Mouse (Mus musculus) intestine, embryonic 16.5 days (tissue): ENCODE data around the gene Phf1. TPM values are rescaled to one million over a fixed set of nuclear protein-coding genes. Genes with fewer than 3 reads are reported as not detected.
A peak's percentile ranks its signal among the peaks of the same experiment; 100 is the strongest.

Experiments used
- ATAC-seq: fragments of 200-750 bp; cut with Nextera tagmentation; 2 replicates; pipeline ENCODE4 v1.8.0; 2017; ENCODE audit warnings: moderate TSS enrichment, moderate library complexity
- H3K27ac ChIP-seq: fragments of 300-500 bp; sonication (generic); 2 replicates; pipeline ENCODE4 v1.5.1; 2014; ENCODE audit warnings: mild to moderate bottlenecking, low read length
- H3K27me3 ChIP-seq: fragments of 300-500 bp; sonication (generic); replicated peaks from 2 replicates; pipeline ENCODE4 v1.6.1; 2014; ENCODE audit warnings: low read length, control low read depth, mixed read lengths; ENCODE audit not compliant: control insufficient read depth, insufficient read depth
- H3K36me3 ChIP-seq: fragments of 300-500 bp; sonication (generic); 2 replicates; pipeline ENCODE4 v1.6.1; 2014; ENCODE audit warnings: low read length, control low read depth; ENCODE audit not compliant: control insufficient read depth, insufficient read depth
- H3K4me1 ChIP-seq: fragments of 300-500 bp; sonication (generic); 2 replicates; pipeline ENCODE4 v1.6.1; 2014; ENCODE audit warnings: low read length, control low read depth, mixed read lengths; ENCODE audit not compliant: control insufficient read depth, insufficient read depth
- H3K4me2 ChIP-seq: fragments of 300-500 bp; sonication (generic); 2 replicates; pipeline ENCODE4 v1.6.1; 2014; ENCODE audit warnings: low read depth, low read length, control low read depth
- H3K4me3 ChIP-seq: fragments of 300-500 bp; sonication (generic); 2 replicates; pipeline ENCODE4 v1.5.1; 2014; ENCODE audit warnings: mild to moderate bottlenecking, low read length
- H3K9ac ChIP-seq: fragments of 300-500 bp; sonication (generic); 2 replicates; pipeline ENCODE4 v1.6.1; 2014; ENCODE audit warnings: low read depth, low read length
- H3K9me3 ChIP-seq: fragments of 300-500 bp; sonication (generic); 2 replicates; pipeline ENCODE4 v1.6.1; 2016; ENCODE audit warnings: low read length, control low read depth; ENCODE audit not compliant: control insufficient read depth
- WGBS: fragments of 180-500 bp; shearing (Covaris S2); extraction: QIAGEN DNeasy Blood & Tissue Kit; methylation state at CpG from one replicate; pipeline ENCODE4 v1.1.7; 2014; 5-methylcytosine and 5-hydroxymethylcytosine counted together
- polyA plus RNA-seq: library from polyadenylated mRNA; unstranded; fragments of >200 nt; fragmentation: Nextera tagmentation; extraction: Ambion mirVana; gene quantifications from 2 replicates; pipeline ENCODE4 v1.2.1, GENCODE M21; 2015

Gene Phf1
- polyA plus RNA-seq, 1 experiment from 2014 or later: 6.8 TPM

GRCm38 (mm10) chr17:26953726-26954125 is 20.9 kb downstream of the Phf1 start:
- Histone ChIP-seq H3K36me3 (0 out of 2 replicates have a peak, but pooled peaks cover 4% of the 10 kb centered on the region), H3K9ac (peak overlapping the region; percentile 53; the same call in 1 of the 2 replicates), H3K27ac (no peak overlapping the region), H3K27me3 (no peaks in the 10 kb centered on the region; the same call in 1 of the 2 replicates), H3K9me3 (no peaks in the 10 kb centered on the region), H3K4me1 (peaks cover 45% of the 10 kb centered on the region), H3K4me2 (peak overlapping the region; percentile 42), H3K4me3 (peak overlapping the region; percentile 19)
- 14% methylated on average over 14 of the region's 16 CpGs for WGBS
- 0 out of 2 replicates have a peak, but pooled peaks have one; percentile 16 for ATAC-seq

GRCm38 (mm10) chr17:26956309-26956708 is 23.5 kb downstream of the Phf1 start:
- Histone ChIP-seq H3K27me3 (no peaks in the 10 kb centered on the region; the same call in 1 of the 2 replicates), H3K4me1 (peaks cover 23% of the 10 kb centered on the region), H3K4me2 (no peak overlapping the region), H3K9me3 (no peaks in the 10 kb centered on the region), H3K9ac (no peak overlapping the region), H3K36me3 (0 out of 2 replicates have a peak, but pooled peaks cover 12% of the 10 kb centered on the region), H3K4me3 (no peak overlapping the region), H3K27ac (no peak overlapping the region)
- 74% methylated on average over 5 of the region's 5 CpGs for WGBS
- no peak for ATAC-seq

- no peak for ATAC-seq
- Histone ChIP-seq H3K4me2 (no peak overlapping the region), H3K4me1 (peaks cover 17% of the 10 kb centered on the region), H3K9me3 (no peaks in the 10 kb centered on the region), H3K27me3 (no peaks in the 10 kb centered on the region; the same call in 1 of the 2 replicates), H3K9ac (no peak overlapping the region), H3K36me3 (0 out of 2 replicates have a peak, but pooled peaks cover 16% of the 10 kb centered on the region), H3K27ac (no peak overlapping the region), H3K4me3 (no peak overlapping the region)
- WGBS: 87% methylated on average over 18 of the region's 18 CpGs
These were observed 24.0 kb downstream of the Phf1 start for GRCm38 (mm10) chr17:26956895-26957294.

- H3K9ac ChIP-seq: no peak overlapping the region
- 0 out of 2 replicates have a peak, but pooled peaks cover 16% of the 10 kb centered on the region for H3K36me3 ChIP-seq
- no peak overlapping the region for H3K4me2 ChIP-seq
- H3K4me3 ChIP-seq: no peak overlapping the region
- no peaks in the 10 kb centered on the region for H3K27me3 ChIP-seq
- H3K9me3 ChIP-seq: no peaks in the 10 kb centered on the region
- H3K4me1 ChIP-seq: peaks cover 10% of the 10 kb centered on the region
- WGBS: 92% methylated on average over 5 of the region's 5 CpGs
- no peak for ATAC-seq
- H3K27ac ChIP-seq: no peak overlapping the region
These were observed 25.0 kb downstream of the Phf1 start for GRCm38 (mm10) chr17:26957872-26958271.

GRCm38 (mm10) chr17:26958880-26959279 is 26.0 kb downstream of the Phf1 start:
- Histone ChIP-seq H3K4me1 (peaks cover 3% of the 10 kb centered on the region), H3K9me3 (no peaks in the 10 kb centered on the region), H3K4me2 (no peak overlapping the region), H3K4me3 (no peak overlapping the region), H3K36me3 (0 out of 2 replicates have a peak, but pooled peaks cover 16% of the 10 kb centered on the region), H3K9ac (no peak overlapping the region), H3K27me3 (no peaks in the 10 kb centered on the region), H3K27ac (no peak overlapping the region)
- WGBS: 70% methylated on average over 5 of the region's 5 CpGs
- no peak for ATAC-seq

- no peaks in the 10 kb centered on the region for H3K9me3 ChIP-seq
- H3K4me1 ChIP-seq: no peaks in the 10 kb centered on the region
- 91% methylated on average over 4 of the region's 4 CpGs for WGBS
- peaks cover 16% of the 10 kb centered on the region; the same call in 1 of the 2 replicates for H3K36me3 ChIP-seq
- H3K9ac ChIP-seq: no peak overlapping the region
- no peak overlapping the region for H3K4me2 ChIP-seq
- H3K4me3 ChIP-seq: no peak overlapping the region
- no peaks in the 10 kb centered on the region for H3K27me3 ChIP-seq
- ATAC-seq: no peak
- no peak overlapping the region for H3K27ac ChIP-seq
These were observed 27.0 kb downstream of the Phf1 start for GRCm38 (mm10) chr17:26959815-26960214.

- Histone ChIP-seq H3K27me3 (no peaks in the 10 kb centered on the region), H3K36me3 (peaks cover 12% of the 10 kb centered on the region; the same call in 1 of the 2 replicates), H3K9me3 (no peaks in the 10 kb centered on the region), H3K4me3 (no peak overlapping the region), H3K4me1 (no peaks in the 10 kb centered on the region), H3K9ac (no peak overlapping the region), H3K4me2 (no peak overlapping the region), H3K27ac (no peak overlapping the region)
- ATAC-seq: no peak
- 91% methylated on average over 21 of the region's 21 CpGs for WGBS
These were observed 28.9 kb downstream of the Phf1 start for GRCm38 (mm10) chr17:26961572-26962240.

- WGBS: 84% methylated on average over 11 of the region's 11 CpGs
- H3K27ac ChIP-seq: no peak overlapping the region
- peaks cover 9% of the 10 kb centered on the region for H3K4me1 ChIP-seq
- no peaks in the 10 kb centered on the region for H3K9me3 ChIP-seq
- peaks cover 3% of the 10 kb centered on the region; the same call in 1 of the 2 replicates for H3K36me3 ChIP-seq
- ATAC-seq: no peak
- H3K27me3 ChIP-seq: no peaks in the 10 kb centered on the region
- no peak overlapping the region for H3K9ac ChIP-seq
- H3K4me3 ChIP-seq: no peak overlapping the region
- no peak overlapping the region for H3K4me2 ChIP-seq
These were observed 34.1 kb downstream of the Phf1 start for GRCm38 (mm10) chr17:26966993-26967392.

- 93% methylated on average over 6 of the region's 6 CpGs for WGBS
- H3K9me3 ChIP-seq: no peaks in the 10 kb centered on the region
- peaks cover 3% of the 10 kb centered on the region; the same call in 1 of the 2 replicates for H3K36me3 ChIP-seq
- no peak overlapping the region for H3K4me2 ChIP-seq
- peaks cover 9% of the 10 kb centered on the region for H3K4me1 ChIP-seq
- no peak for ATAC-seq
- H3K27me3 ChIP-seq: no peaks in the 10 kb centered on the region
- H3K27ac ChIP-seq: no peak overlapping the region
- H3K9ac ChIP-seq: no peak overlapping the region
- H3K4me3 ChIP-seq: no peak overlapping the region
These were observed 34.6 kb downstream of the Phf1 start for GRCm38 (mm10) chr17:26967477-26967876.
